Mouse (Mus musculus) lung, postnatal 25 days (tissue): Measurements from ENCODE around the gene 2610044O15Rik8.

ENCODE experiments used
- DNase-seq: peaks from one replicate; pipeline ENCODE4 v3.0.0; 2022; ENCODE audit warnings: low spot score

The 2610044O15Rik8 gene

GRCm38 (mm10) chr8:129234027-129234733 is at the start of gene 2610044O15Rik8:
Gene 2610044O15Rik8 (minus strand): TSS chr8:129234406.
- DNase-seq, result peak; percentile 91

- no peak for DNase-seq
Measured at GRCm38 (mm10) chr8:129265918-129266317, 31.7 kb upstream of the 2610044O15Rik8 start.

- no peak for DNase-seq
Measured at GRCm38 (mm10) chr8:129264296-129264695, 30.1 kb upstream of the 2610044O15Rik8 start.

- peak; percentile 86 for DNase-seq
Measured at GRCm38 (mm10) chr8:129263211-129263927, 29.2 kb upstream of the 2610044O15Rik8 start.

- no peak for DNase-seq
Measured at GRCm38 (mm10) chr8:129233664-129234026, 561 bp downstream of the 2610044O15Rik8 start.
